Mouse (Mus musculus) embryonic facial prominence, embryonic 13.5 days (tissue): Measurements from ENCODE around the gene Myh10. TPM values are rescaled to one million over a fixed set of nuclear protein-coding genes. Genes with fewer than 3 reads are reported as not detected.
"Not testable (repeated sequence)": the region's sequence is repeated elsewhere in the genome, so short reads cannot be mapped to it uniquely, and the experiment has no call there.

Source experiments
- ATAC-seq: fragments of 200-750 bp; cut with Nextera tagmentation; 2 replicates; pipeline ENCODE4 v1.8.0; 2017; ENCODE audit warnings: low read depth; ENCODE audit not compliant: insufficient number of reproducible peaks, insufficient read depth, low FRiP score, low TSS enrichment
- H3K27ac ChIP-seq: fragments of 300-500 bp; sonication (generic); 2 replicates; pipeline ENCODE4 v1.5.1; 2015; ENCODE audit warnings: moderate library complexity, mild to moderate bottlenecking, inconsistent platforms
- H3K27me3 ChIP-seq: fragments of 300-500 bp; sonication (generic); 2 replicates; pipeline ENCODE4 v1.6.1; 2015; ENCODE audit warnings: mild to moderate bottlenecking, inconsistent platforms
- H3K36me3 ChIP-seq: fragments of 300-500 bp; sonication (generic); 2 replicates; pipeline ENCODE4 v1.6.1; 2015; ENCODE audit warnings: mild to moderate bottlenecking, inconsistent platforms
- H3K4me1 ChIP-seq: fragments of 300-500 bp; sonication (generic); 2 replicates; pipeline ENCODE4 v1.6.1; 2015; ENCODE audit warnings: inconsistent platforms
- H3K4me2 ChIP-seq: fragments of 300-500 bp; sonication (generic); 2 replicates; pipeline ENCODE4 v1.6.1; 2015; ENCODE audit warnings: moderate library complexity, mild to moderate bottlenecking, inconsistent platforms
- H3K4me3 ChIP-seq: fragments of 300-500 bp; sonication (generic); 2 replicates; pipeline ENCODE4 v1.5.1; 2015; ENCODE audit warnings: mild to moderate bottlenecking, inconsistent platforms
- H3K9ac ChIP-seq: fragments of 300-500 bp; sonication (generic); 2 replicates; pipeline ENCODE4 v1.6.1; 2015; ENCODE audit warnings: mild to moderate bottlenecking, inconsistent platforms
- H3K9me3 ChIP-seq: fragments of 300-500 bp; sonication (generic); 2 replicates; pipeline ENCODE4 v1.6.1; 2016; ENCODE audit warnings: inconsistent platforms
- WGBS: fragments of 180-500 bp; shearing (Covaris S2); methylation state at CpG from one replicate; pipeline ENCODE4 v1.1.7; 2015; ENCODE audit warnings: mixed read lengths; 5-methylcytosine and 5-hydroxymethylcytosine counted together
- polyA plus RNA-seq: library from polyadenylated mRNA; unstranded; fragments of >200 nt; fragmentation: Nextera tagmentation; extraction: Ambion mirVana; gene quantifications from 2 replicates; pipeline ENCODE4 v1.2.1, GENCODE M21; 2015

The Myh10 gene
- polyA plus RNA-seq, 1 experiment from 2014 or later, result 126 TPM

GRCm38 (mm10) chr11:68822326-68822725 lies 131.0 kb downstream of the Myh10 start:
- peaks cover 79% of the 10 kb centered on the region for H3K36me3 ChIP-seq

GRCm38 (mm10) chr11:68826735-68827134 lies 135.4 kb downstream of the Myh10 start:
- Histone ChIP-seq H3K4me3 (no peak overlapping the region), H3K4me1 (no peaks in the 10 kb centered on the region), H3K27ac (no peak overlapping the region), H3K27me3 (no peaks in the 10 kb centered on the region), H3K9ac (no peak overlapping the region), H3K4me2 (no peak overlapping the region), H3K9me3 (no peaks in the 10 kb centered on the region), H3K36me3 (peaks cover 74% of the 10 kb centered on the region)
- no peak for ATAC-seq
- 86% methylated on average over 3 of the region's 3 CpGs for WGBS

More at GRCm38 (mm10) chr11:68822326-68822725, 131.0 kb downstream of the Myh10 start:
- ATAC-seq, result no peak
- Histone ChIP-seq H3K9ac (no peak overlapping the region), H3K27me3 (no peaks in the 10 kb centered on the region), H3K4me2 (no peak overlapping the region), H3K9me3 (no peaks in the 10 kb centered on the region), H3K4me1 (no peaks in the 10 kb centered on the region), H3K4me3 (no peak overlapping the region), H3K27ac (0 out of 2 replicates have a peak overlapping the region, but pooled peaks have one; percentile 7)
- WGBS, result 89% methylated on average over 15 of the region's 15 CpGs

- H3K27me3 ChIP-seq, H3K27ac ChIP-seq, H3K9ac ChIP-seq, H3K4me2 ChIP-seq, ATAC-seq, H3K9me3 ChIP-seq, H3K4me1 ChIP-seq, H3K4me3 ChIP-seq: not testable (repeated sequence)
- peaks cover 81% of the 10 kb centered on the region for H3K36me3 ChIP-seq
- 95% methylated on average over 5 of the region's 5 CpGs for WGBS
Observed at GRCm38 (mm10) chr11:68831580-68831979, 140.2 kb downstream of the Myh10 start.

- Histone ChIP-seq H3K27ac (no peak overlapping the region), H3K4me2 (no peak overlapping the region), H3K9me3 (no peaks in the 10 kb centered on the region), H3K27me3 (no peaks in the 10 kb centered on the region), H3K4me3 (no peak overlapping the region), H3K9ac (no peak overlapping the region), H3K4me1 (no peaks in the 10 kb centered on the region), H3K36me3 (peaks cover 74% of the 10 kb centered on the region)
- WGBS, result 54% methylated on average over 4 of the region's 4 CpGs
- no peak for ATAC-seq
Observed at GRCm38 (mm10) chr11:68832793-68833192, 141.4 kb downstream of the Myh10 start.

- no peaks in the 10 kb centered on the region for H3K4me1 ChIP-seq
- no peak overlapping the region for H3K4me3 ChIP-seq
- H3K27me3 ChIP-seq, result no peaks in the 10 kb centered on the region
- no peak overlapping the region for H3K27ac ChIP-seq
- H3K36me3 ChIP-seq, result peaks cover 69% of the 10 kb centered on the region
- H3K9me3 ChIP-seq, result no peaks in the 10 kb centered on the region
- ATAC-seq, result no peak
- no peak overlapping the region for H3K4me2 ChIP-seq
- no peak overlapping the region for H3K9ac ChIP-seq
Observed at GRCm38 (mm10) chr11:68833593-68833992, 142.2 kb downstream of the Myh10 start.

DNA sequence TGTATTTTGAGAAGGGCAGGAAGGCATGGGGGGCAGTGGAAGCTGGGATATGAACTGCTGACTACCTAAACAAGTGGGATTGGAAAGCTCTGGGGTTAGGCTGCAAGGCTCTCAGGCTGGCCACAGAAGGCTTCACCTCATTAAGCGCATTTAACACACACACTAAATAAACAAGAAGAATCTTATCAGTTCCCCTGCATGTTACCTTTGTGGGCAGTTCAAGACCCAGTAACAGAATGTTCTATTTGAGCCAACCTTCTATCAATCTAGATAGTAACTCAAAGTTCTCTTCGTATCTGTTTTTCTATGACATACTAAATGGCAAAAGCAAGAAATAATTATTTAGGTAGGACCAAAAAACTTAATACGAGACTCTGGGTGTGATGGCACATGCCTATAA lies 143.7 kb downstream of the Myh10 start:
- WGBS, result 94% methylated on average over 3 of the region's 3 CpGs
- H3K4me3 ChIP-seq, result no peak overlapping the region
- no peaks in the 10 kb centered on the region for H3K4me1 ChIP-seq
- H3K27me3 ChIP-seq, result no peaks in the 10 kb centered on the region
- H3K9me3 ChIP-seq, result no peaks in the 10 kb centered on the region
- H3K27ac ChIP-seq, result no peak overlapping the region
- H3K9ac ChIP-seq, result no peak overlapping the region
- no peak for ATAC-seq
- no peak overlapping the region for H3K4me2 ChIP-seq
- peaks cover 68% of the 10 kb centered on the region for H3K36me3 ChIP-seq

DNA sequence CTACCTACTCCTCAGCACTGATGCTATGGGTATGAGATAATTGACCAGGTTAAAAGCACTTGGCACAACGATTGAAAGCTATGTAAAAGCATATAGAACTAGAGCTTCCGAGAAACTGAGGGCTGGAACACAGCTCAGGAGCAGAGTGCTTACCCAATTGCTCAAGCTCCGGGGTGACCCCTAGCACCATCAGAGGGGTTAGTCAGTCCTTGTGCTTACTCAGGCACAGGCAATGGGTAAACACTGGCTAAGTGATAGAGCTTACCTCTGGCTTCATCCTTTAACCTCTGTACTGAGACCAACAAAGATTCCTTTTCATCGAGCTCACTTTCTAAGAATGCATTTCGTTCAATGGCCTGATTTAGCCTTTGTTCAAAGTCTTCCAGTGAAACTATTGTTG lies 148.2 kb downstream of the Myh10 start:
- no peak for ATAC-seq
- Histone ChIP-seq H3K36me3 (peaks cover 66% of the 10 kb centered on the region), H3K4me1 (no peaks in the 10 kb centered on the region), H3K4me3 (no peak overlapping the region), H3K4me2 (no peak overlapping the region), H3K27ac (no peak overlapping the region), H3K27me3 (no peaks in the 10 kb centered on the region), H3K9me3 (no peaks in the 10 kb centered on the region), H3K9ac (no peak overlapping the region)
- WGBS, result 96% methylated on average over 5 of the region's 5 CpGs

- ATAC-seq, result no peak
- peaks cover 26% of the 10 kb centered on the region for H3K4me1 ChIP-seq
- WGBS, result 83% methylated on average over 7 of the region's 7 CpGs
- H3K4me3 ChIP-seq, result peak overlapping the region; percentile 17
- peak overlapping the region; percentile 52; the same call in 1 of the 2 replicates for H3K9ac ChIP-seq
- H3K9me3 ChIP-seq, result no peaks in the 10 kb centered on the region
- peak overlapping the region; percentile 74 for H3K4me2 ChIP-seq
- H3K36me3 ChIP-seq, result no peaks in the 10 kb centered on the region
- H3K27ac ChIP-seq, result no peak overlapping the region
- no peaks in the 10 kb centered on the region for H3K27me3 ChIP-seq
Observed at GRCm38 (mm10) chr11:68850862-68851261, 159.5 kb downstream of the Myh10 start.

- H3K27me3 ChIP-seq, result no peaks in the 10 kb centered on the region
- no peak for ATAC-seq
- no peaks in the 10 kb centered on the region for H3K9me3 ChIP-seq
- H3K4me3 ChIP-seq, result peak overlapping the region; percentile 96
- H3K4me2 ChIP-seq, result peak overlapping the region; percentile 74
- 3% methylated on average over 13 of the region's 13 CpGs for WGBS
- H3K36me3 ChIP-seq, result no peaks in the 10 kb centered on the region
- peaks cover 26% of the 10 kb centered on the region for H3K4me1 ChIP-seq
- H3K9ac ChIP-seq, result peak overlapping the region; percentile 96
- peak overlapping the region; percentile 99 for H3K27ac ChIP-seq
Observed at GRCm38 (mm10) chr11:68851644-68852485, 160.5 kb downstream of the Myh10 start.

DNA sequence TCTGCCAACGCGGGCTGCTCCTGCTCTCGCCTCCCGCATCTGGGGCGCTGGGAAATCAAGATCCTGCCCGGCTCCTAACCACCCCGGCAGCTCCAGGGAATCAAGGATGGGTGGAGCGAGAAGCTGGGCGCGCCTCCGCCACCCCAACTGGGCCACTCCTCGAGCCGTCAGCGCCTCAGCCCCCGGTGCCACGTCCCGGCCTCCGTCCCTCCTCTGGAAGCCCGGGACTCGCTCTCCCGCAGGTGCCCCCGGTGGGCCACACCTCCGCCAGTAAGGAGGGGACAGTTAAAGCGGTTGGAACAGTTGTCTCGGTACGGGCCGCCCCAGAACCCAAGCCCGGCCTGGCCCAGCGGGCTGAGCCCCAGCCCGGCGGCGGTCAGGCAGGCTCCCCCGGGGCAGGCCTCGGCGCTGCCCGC lies 161.1 kb downstream of the Myh10 start:
- Histone ChIP-seq H3K36me3 (no peaks in the 10 kb centered on the region), H3K27ac (peak overlapping the region; percentile 99), H3K4me2 (peak overlapping the region; percentile 74), H3K27me3 (no peaks in the 10 kb centered on the region), H3K9me3 (no peaks in the 10 kb centered on the region), H3K4me3 (peak overlapping the region; percentile 96), H3K4me1 (peaks cover 26% of the 10 kb centered on the region), H3K9ac (peak overlapping the region; percentile 96)
- peak; percentile 52; the same call in 1 of the 2 replicates for ATAC-seq
- whole genome bisulfite sequencing, result under 1% methylated on average over 36 of the region's 36 CpGs

DNA sequence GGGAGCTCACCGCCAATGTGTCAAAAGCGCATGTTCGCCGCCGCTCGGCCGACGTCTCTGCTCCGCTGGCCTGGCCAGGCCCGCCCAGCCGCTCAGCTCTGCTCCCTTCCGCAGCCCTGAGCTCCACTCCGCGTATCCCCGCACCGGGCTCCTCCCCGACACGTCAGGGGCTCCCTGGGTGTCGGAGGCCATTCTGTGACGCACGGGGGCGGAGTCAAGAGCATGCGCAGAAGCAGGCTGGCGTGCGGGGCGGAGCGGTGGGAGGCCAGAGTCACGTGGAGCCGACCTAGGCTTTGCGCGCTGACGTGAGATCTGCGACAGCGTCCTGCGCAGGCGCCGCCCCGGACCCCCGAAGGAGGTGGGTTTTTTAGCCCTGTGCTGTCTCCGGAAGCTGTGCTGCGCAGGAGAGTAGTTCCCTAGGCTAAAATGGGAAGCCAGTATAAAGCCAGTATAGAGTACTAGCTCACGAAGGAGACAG lies 161.6 kb downstream of the Myh10 start:
- Histone ChIP-seq H3K4me2 (peak overlapping the region; percentile 74), H3K36me3 (no peaks in the 10 kb centered on the region), H3K27me3 (no peaks in the 10 kb centered on the region), H3K27ac (peak overlapping the region; percentile 99), H3K4me3 (peak overlapping the region; percentile 96), H3K9ac (peak overlapping the region; percentile 96), H3K9me3 (no peaks in the 10 kb centered on the region), H3K4me1 (peaks cover 26% of the 10 kb centered on the region)
- ATAC-seq, result peak; percentile 99
- WGBS, result 1% methylated on average over 41 of the region's 42 CpGs
